Mouse (Mus musculus): ENCODE results near the gene Akt1. TPM values are rescaled to one million over a fixed set of nuclear protein-coding genes. Genes with fewer than 3 reads are reported as not detected.

Akt1 gene
- polyA plus RNA-seq, 1 experiment from 2014 or later: 126 TPM

GRCm38 (mm10) chr12:112606998-112607397 lies 67.7 kb downstream of the Akt1 start:
- DNase-seq (ENCODE audit: low spot score): no peak
- no peaks in the 10 kb centered on the region for H3K4me1 ChIP-seq (ENCODE audit: control insufficient read depth, insufficient read depth, low read length)
- H3K36me3 ChIP-seq (ENCODE audit: control insufficient read depth, insufficient read depth, low read length): no peaks in the 10 kb centered on the region; the same call in 1 of the 2 replicates
- WGBS: 79% methylated on average over 6 of the region's 6 CpGs
- no peak overlapping the region for H3K27ac ChIP-seq (ENCODE audit: low read depth, low read length)
- H3K27me3 ChIP-seq (ENCODE audit: control insufficient read depth, insufficient read depth, low read length): no peaks in the 10 kb centered on the region
- H3K4me2 ChIP-seq (ENCODE audit: low read depth): no peak overlapping the region
- no peak; the same call in 1 of the 2 replicates for ATAC-seq (ENCODE audit: insufficient read depth, low FRiP score, low TSS enrichment)
- no peak overlapping the region for H3K4me3 ChIP-seq (ENCODE audit: low read depth, low read length)
- no peak overlapping the region for H3K9ac ChIP-seq (ENCODE audit: low read length)
- H3K9me3 ChIP-seq (ENCODE audit: control insufficient read depth, low read length): no peaks in the 10 kb centered on the region

- no peaks in the 10 kb centered on the region; the same call in 1 of the 2 replicates for H3K36me3 ChIP-seq (ENCODE audit: control insufficient read depth, insufficient read depth, low read length)
- no peak overlapping the region for H3K4me3 ChIP-seq (ENCODE audit: low read depth, low read length)
- H3K9me3 ChIP-seq (ENCODE audit: control insufficient read depth, low read length): no peaks in the 10 kb centered on the region
- no peak overlapping the region for H3K9ac ChIP-seq (ENCODE audit: low read length)
- H3K4me1 ChIP-seq (ENCODE audit: control insufficient read depth, insufficient read depth, low read length): no peaks in the 10 kb centered on the region
- peak; percentile 74 for DNase-seq (ENCODE audit: low spot score)
- no peak overlapping the region for H3K4me2 ChIP-seq (ENCODE audit: low read depth)
- 0 out of 2 replicates have a peak, but pooled peaks have one; percentile 36 for ATAC-seq (ENCODE audit: insufficient read depth, low FRiP score, low TSS enrichment)
- H3K27ac ChIP-seq (ENCODE audit: low read depth, low read length): no peak overlapping the region
- 51% methylated on average over 6 of the region's 6 CpGs for WGBS
- no peaks in the 10 kb centered on the region for H3K27me3 ChIP-seq (ENCODE audit: control insufficient read depth, insufficient read depth, low read length)
These were observed 68.9 kb downstream of the Akt1 start for GRCm38 (mm10) chr12:112605766-112606165.

- ATAC-seq (ENCODE audit: insufficient read depth, low FRiP score, low TSS enrichment): peak; percentile 70
- Histone ChIP-seq H3K4me1 (ENCODE audit: control insufficient read depth, insufficient read depth, low read length) (no peaks in the 10 kb centered on the region), H3K9ac (ENCODE audit: low read length) (no peak overlapping the region), H3K27me3 (ENCODE audit: control insufficient read depth, insufficient read depth, low read length) (no peaks in the 10 kb centered on the region), H3K27ac (ENCODE audit: low read depth, low read length) (no peak overlapping the region), H3K4me3 (ENCODE audit: low read depth, low read length) (no peak overlapping the region), H3K9me3 (ENCODE audit: control insufficient read depth, low read length) (no peaks in the 10 kb centered on the region), H3K4me2 (ENCODE audit: low read depth) (no peak overlapping the region), H3K36me3 (ENCODE audit: control insufficient read depth, insufficient read depth, low read length) (no peaks in the 10 kb centered on the region; the same call in 1 of the 2 replicates)
- whole genome bisulfite sequencing: 61% methylated on average over 20 of the region's 20 CpGs
- DNase-seq (ENCODE audit: low spot score): peak; percentile 71
These were observed 69.7 kb downstream of the Akt1 start for GRCm38 (mm10) chr12:112604709-112605649.

- WGBS: 81% methylated on average over 5 of the region's 5 CpGs
- no peak overlapping the region for H3K9ac ChIP-seq (ENCODE audit: low read length)
- no peaks in the 10 kb centered on the region for H3K9me3 ChIP-seq (ENCODE audit: control insufficient read depth, low read length)
- ATAC-seq (ENCODE audit: insufficient read depth, low FRiP score, low TSS enrichment): no peak
- DNase-seq (ENCODE audit: low spot score): no peak
- H3K4me1 ChIP-seq (ENCODE audit: control insufficient read depth, insufficient read depth, low read length): no peaks in the 10 kb centered on the region
- no peak overlapping the region for H3K27ac ChIP-seq (ENCODE audit: low read depth, low read length)
- no peak overlapping the region for H3K4me3 ChIP-seq (ENCODE audit: low read depth, low read length)
- no peaks in the 10 kb centered on the region; the same call in 1 of the 2 replicates for H3K36me3 ChIP-seq (ENCODE audit: control insufficient read depth, insufficient read depth, low read length)
- no peak overlapping the region for H3K4me2 ChIP-seq (ENCODE audit: low read depth)
- H3K27me3 ChIP-seq (ENCODE audit: control insufficient read depth, insufficient read depth, low read length): no peaks in the 10 kb centered on the region
These were observed 70.7 kb downstream of the Akt1 start for GRCm38 (mm10) chr12:112604022-112604421.

Small RNAs within 50 kb of the gene (microRNA-seq; reads per million reads assigned to microRNA genes)
- gene Mir6939: not detected

Other genes with a start within 250 kb of the Akt1 start
- gene A530016L24Rik, start 185.4 kb downstream of the Akt1 start, polyA plus RNA-seq (2014; fragmentation: Nextera tagmentation; extraction: Ambion mirVana): 0.12 TPM in 1 of 2 replicates, not detected in the other
- 5.8 and 8.4 TPM in 2 replicates for gene Tmem179, start 158.1 kb downstream of the Akt1 start, polyA plus RNA-seq (2014; fragmentation: Nextera tagmentation; extraction: Ambion mirVana)
- gene Inf2, start 86.1 kb downstream of the Akt1 start, polyA plus RNA-seq (2014; fragmentation: Nextera tagmentation; extraction: Ambion mirVana): 1.9 and 2.2 TPM in 2 replicates
- gene Adssl1, start 54.8 kb downstream of the Akt1 start, polyA plus RNA-seq (2014; fragmentation: Nextera tagmentation; extraction: Ambion mirVana): 4.6 and 4.7 TPM in 2 replicates
- gene Siva1, start 30.2 kb downstream of the Akt1 start, polyA plus RNA-seq (2014; fragmentation: Nextera tagmentation; extraction: Ambion mirVana): 217 and 219 TPM in 2 replicates
- gene Zbtb42, start 3.9 kb upstream of the Akt1 start, polyA plus RNA-seq (2014; fragmentation: Nextera tagmentation; extraction: Ambion mirVana): 4.4 and 6.7 TPM in 2 replicates
- 10.2 and 10.7 TPM in 2 replicates for gene Cep170b, start 45.6 kb upstream of the Akt1 start, polyA plus RNA-seq (2014; fragmentation: Nextera tagmentation; extraction: Ambion mirVana)
- 3.8 and 4.9 TPM in 2 replicates for gene Pld4, start 85.8 kb upstream of the Akt1 start, polyA plus RNA-seq (2014; fragmentation: Nextera tagmentation; extraction: Ambion mirVana)
- 0.26 and 0.61 TPM in 2 replicates for gene Ahnak2, start 127.8 kb upstream of the Akt1 start, polyA plus RNA-seq (2014; fragmentation: Nextera tagmentation; extraction: Ambion mirVana)
- gene Clba1, start 134.1 kb upstream of the Akt1 start, polyA plus RNA-seq (2014; fragmentation: Nextera tagmentation; extraction: Ambion mirVana): 13.6 and 14.0 TPM in 2 replicates
- 165 and 173 TPM in 2 replicates for gene Cdca4, start 154.5 kb upstream of the Akt1 start, polyA plus RNA-seq (2014; fragmentation: Nextera tagmentation; extraction: Ambion mirVana)
- not detected in 2 replicates for gene Gpr132, start 193.3 kb upstream of the Akt1 start, polyA plus RNA-seq (2014; fragmentation: Nextera tagmentation; extraction: Ambion mirVana)

All from neural tube, embryonic 11.5 days (tissue).